Mouse (Mus musculus) hindbrain, postnatal 0 days (tissue): Measurements from ENCODE around the gene Samm50. TPM values are rescaled to one million over a fixed set of nuclear protein-coding genes. Genes with fewer than 3 reads are reported as not detected.

Source experiments
- ATAC-seq: fragments of 200-750 bp; cut with Nextera tagmentation; 2 replicates; pipeline ENCODE4 v1.8.0; 2017; ENCODE audit warnings: mild to moderate bottlenecking, moderate TSS enrichment, moderate library complexity
- DNase-seq: peaks from one replicate; pipeline ENCODE4 v3.0.0-alpha.2; 2015; ENCODE audit warnings: low spot score
- H3K27ac ChIP-seq: fragments of 300-500 bp; sonication (generic); 2 replicates; pipeline ENCODE4 v1.5.1; 2014; ENCODE audit warnings: mild to moderate bottlenecking
- H3K27me3 ChIP-seq: fragments of 300-500 bp; sonication (generic); 2 replicates; pipeline ENCODE4 v1.6.1; 2014; ENCODE audit warnings: low read length, mixed read lengths; ENCODE audit not compliant: insufficient read depth
- H3K36me3 ChIP-seq: fragments of 300-500 bp; sonication (generic); 2 replicates; pipeline ENCODE4 v1.6.1; 2014; ENCODE audit warnings: low read length, mixed read lengths; ENCODE audit not compliant: insufficient read depth
- H3K4me1 ChIP-seq: fragments of 300-500 bp; sonication (generic); 2 replicates; pipeline ENCODE4 v1.6.1; 2014; ENCODE audit warnings: antibody characterized with exemption, low read length, mixed read lengths; ENCODE audit not compliant: insufficient read depth
- H3K4me2 ChIP-seq: fragments of 300-500 bp; sonication (generic); 2 replicates; pipeline ENCODE4 v1.6.1; 2014; ENCODE audit warnings: low read depth, mild to moderate bottlenecking, low read length, moderate library complexity, mixed read lengths
- H3K4me3 ChIP-seq: fragments of 300-500 bp; sonication (generic); 2 replicates; pipeline ENCODE4 v1.5.1; 2014; ENCODE audit warnings: low read length
- H3K9ac ChIP-seq: fragments of 300-500 bp; sonication (generic); replicated peaks from 2 replicates; pipeline ENCODE4 v1.6.1; 2014; ENCODE audit warnings: mild to moderate bottlenecking, low read length, moderate library complexity, mixed read lengths
- H3K9me3 ChIP-seq: fragments of 300-500 bp; sonication (generic); 2 replicates; pipeline ENCODE4 v1.6.1; 2016; ENCODE audit warnings: low read length, mixed read lengths
- CTCF ChIP-seq: IDR thresholded peaks from 2 replicates; pipeline ENCODE4 v1.5.1; 2016; ENCODE audit warnings: antibody characterized with exemption, control low read depth, low read depth
- WGBS: fragments of 180-500 bp; shearing (Covaris S2); extraction: QIAGEN DNeasy Blood & Tissue Kit; methylation state at CpG from one replicate; pipeline ENCODE4 v1.1.7; 2014; 5-methylcytosine and 5-hydroxymethylcytosine counted together
- polyA plus RNA-seq: library from polyadenylated mRNA; unstranded; fragments of >200 nt; fragmentation: Nextera tagmentation; extraction: Ambion mirVana; gene quantifications from 2 replicates; pipeline ENCODE4 v1.2.1, GENCODE M21; 2015
- total RNA-seq: library from RNA; depleted of rRNA; stranded (reverse); fragments of >200 nt; gene quantifications from 2 replicates; pipeline ENCODE4 v1.2.3, GENCODE M21; 2014

Gene Samm50
- total and polyA plus RNA-seq, 2 experiments from 2014 or later = 28.0 to 92.3 TPM

DNA sequence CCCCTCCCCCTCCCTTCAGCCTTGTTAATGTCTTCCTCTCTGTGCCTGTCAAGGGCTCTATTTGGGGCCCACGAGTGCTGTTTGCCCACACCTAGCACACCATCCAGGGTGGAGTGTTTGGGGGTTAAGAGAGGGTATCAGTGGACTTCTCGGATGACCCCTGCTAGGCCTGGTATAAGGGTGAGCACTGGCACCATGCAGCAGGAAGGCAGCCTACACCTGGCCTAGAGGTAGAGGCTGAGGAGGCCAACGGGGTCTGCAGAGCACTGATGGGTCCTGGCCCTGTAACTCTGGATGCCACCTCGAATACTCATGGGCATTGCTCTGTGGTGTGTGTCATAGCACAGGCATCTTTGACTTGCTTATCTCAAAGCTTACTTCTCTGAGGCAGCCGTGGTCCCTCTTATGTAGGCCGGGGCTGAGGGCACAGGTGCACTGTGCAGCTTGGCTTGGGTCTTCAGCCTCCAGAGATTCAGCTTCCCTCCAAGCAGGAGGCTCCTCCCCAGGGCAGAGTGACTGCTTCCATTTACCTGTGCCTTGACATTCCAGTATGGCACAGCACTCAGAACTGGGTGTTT lies 21.2 kb downstream of the Samm50 start:
- DNase-seq (no peak), ATAC-seq (no peak)
- 87% methylated on average over 6 of the region's 6 CpGs for WGBS
- peaks cover 36% of the 10 kb centered on the region for H3K36me3 ChIP-seq
- H3K4me1 ChIP-seq = peaks cover 7% of the 10 kb centered on the region; the same call in 1 of the 2 replicates
- no peak for TF ChIP-seq CTCF
- H3K27me3 ChIP-seq = no peaks in the 10 kb centered on the region
- H3K9me3 ChIP-seq = no peaks in the 10 kb centered on the region
- H3K27ac ChIP-seq = no peak overlapping the region
- no peak overlapping the region for H3K9ac ChIP-seq
- no peak overlapping the region for H3K4me3 ChIP-seq
- H3K4me2 ChIP-seq = no peak overlapping the region

DNA sequence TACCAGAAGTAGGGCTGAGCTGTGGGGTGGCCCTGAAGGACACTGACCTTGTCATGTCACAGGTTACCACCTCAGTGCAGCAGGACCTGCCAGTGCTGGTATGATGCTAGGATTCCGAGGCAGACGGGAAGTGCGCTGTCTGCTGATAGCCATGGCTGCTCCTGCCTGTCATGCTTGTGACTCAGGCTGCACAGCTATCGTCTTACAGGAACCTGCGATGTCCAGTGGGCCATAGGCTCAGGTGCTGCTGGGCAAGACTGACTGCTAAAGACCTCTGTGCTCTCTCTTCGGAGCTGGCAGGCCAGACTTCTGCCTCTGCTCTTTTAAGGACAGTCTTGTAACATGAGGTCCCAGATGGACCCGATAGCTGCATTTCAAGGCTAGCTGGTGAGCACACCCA lies 22.4 kb downstream of the Samm50 start:
- Histone ChIP-seq H3K4me3 (no peak overlapping the region), H3K27me3 (no peaks in the 10 kb centered on the region)

DNA sequence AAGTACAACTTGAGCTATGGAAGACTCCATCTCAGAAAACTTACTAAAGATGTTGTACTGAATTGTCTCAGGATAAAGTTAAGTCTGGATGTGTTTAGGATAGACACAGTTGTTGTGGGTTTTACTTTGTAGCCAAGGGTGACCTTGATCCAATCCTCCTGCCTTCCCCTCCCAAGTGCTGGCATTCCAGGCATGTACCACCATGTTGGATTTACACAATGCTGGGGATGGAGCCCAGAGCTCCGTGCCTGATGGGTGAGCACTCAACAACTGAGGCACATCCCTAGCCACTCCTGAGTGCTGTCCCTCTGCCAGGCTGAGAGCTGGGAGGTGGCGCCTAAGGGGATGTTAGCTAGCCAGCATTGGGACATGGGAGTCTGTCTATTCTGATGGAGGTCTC lies 23.2 kb downstream of the Samm50 start:
- H3K9ac ChIP-seq = no peak overlapping the region
- no peak overlapping the region for H3K4me3 ChIP-seq
- peaks cover 12% of the 10 kb centered on the region; the same call in 1 of the 2 replicates for H3K4me1 ChIP-seq
- H3K36me3 ChIP-seq = peaks cover 22% of the 10 kb centered on the region
- H3K27ac ChIP-seq = no peak overlapping the region
- DNase-seq = no peak
- H3K4me2 ChIP-seq = no peak overlapping the region
- TF ChIP-seq CTCF = no peak
- no peaks in the 10 kb centered on the region for H3K9me3 ChIP-seq
- WGBS = 85% methylated on average over 2 of the region's 2 CpGs
- no peak for ATAC-seq
- no peaks in the 10 kb centered on the region for H3K27me3 ChIP-seq

More for the DNA sequence above, 22.4 kb downstream of the Samm50 start:
- no peak for TF ChIP-seq CTCF
- H3K36me3 ChIP-seq = peaks cover 30% of the 10 kb centered on the region
- no peak overlapping the region for H3K9ac ChIP-seq
- no peaks in the 10 kb centered on the region for H3K9me3 ChIP-seq
- H3K4me1 ChIP-seq = peaks cover 12% of the 10 kb centered on the region; the same call in 1 of the 2 replicates
- DNase-seq (no peak), ATAC-seq (no peak)
- H3K27ac ChIP-seq = no peak overlapping the region
- WGBS = 89% methylated on average over 7 of the region's 7 CpGs
- H3K4me2 ChIP-seq = no peak overlapping the region

DNA sequence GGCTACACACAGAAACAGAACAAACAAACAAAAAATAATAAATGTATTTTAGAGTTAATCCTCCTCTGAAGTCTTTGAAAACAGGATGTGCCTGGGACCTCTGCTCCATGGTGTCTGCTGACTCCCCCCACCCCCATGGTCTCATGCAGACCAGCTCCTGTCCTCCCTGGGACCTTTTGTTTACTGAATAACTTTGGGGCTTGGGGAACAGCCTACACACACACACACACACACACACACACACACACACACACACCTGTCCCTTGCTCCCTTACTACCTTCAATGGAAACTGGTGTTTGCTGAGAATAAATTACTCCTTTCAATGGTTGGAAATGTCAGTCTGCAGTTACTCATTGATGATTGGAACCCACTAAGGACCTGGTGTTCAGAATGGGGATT lies 24.0 kb downstream of the Samm50 start:
- Histone ChIP-seq H3K27me3 (no peaks in the 10 kb centered on the region), H3K4me3 (no peak overlapping the region), H3K9me3 (no peaks in the 10 kb centered on the region), H3K4me1 (peaks cover 12% of the 10 kb centered on the region; the same call in 1 of the 2 replicates), H3K27ac (0 out of 2 replicates have a peak overlapping the region, but pooled peaks have one; percentile 42), H3K9ac (no peak overlapping the region), H3K4me2 (no peak overlapping the region), H3K36me3 (peaks cover 15% of the 10 kb centered on the region)
- no peak for TF ChIP-seq CTCF
- no peak for ATAC-seq
- no peak for DNase-seq

DNA sequence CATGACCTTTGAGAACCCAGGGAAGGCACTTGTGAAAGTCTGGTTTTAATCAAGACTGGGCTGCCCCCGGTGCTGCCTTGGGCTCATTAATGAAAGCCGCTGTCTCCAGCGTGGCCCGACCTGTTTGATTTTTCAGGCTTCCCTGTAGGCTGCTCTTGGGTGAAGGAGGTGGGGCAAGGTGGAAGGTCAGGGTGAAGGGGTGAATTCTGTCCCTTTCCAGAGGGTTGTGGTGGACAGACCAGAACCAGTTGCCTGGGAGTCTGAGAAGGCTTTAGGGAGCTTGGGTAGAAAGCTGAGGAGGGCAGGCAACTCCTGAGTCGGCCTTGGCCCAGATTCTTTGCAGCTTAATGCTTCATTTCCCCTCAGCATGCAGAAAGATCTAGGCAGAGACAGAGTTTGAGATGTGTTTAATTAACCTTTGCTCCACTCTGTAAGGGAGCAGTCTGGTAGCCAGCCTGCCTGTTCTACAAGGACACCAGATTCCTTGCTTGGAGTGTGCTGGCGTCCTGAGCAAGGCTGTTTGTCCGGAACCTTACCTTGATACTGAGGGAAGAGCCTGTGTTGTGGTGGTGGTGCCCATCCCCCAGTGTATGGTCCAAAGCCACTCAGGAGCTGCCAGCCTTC lies 24.5 kb downstream of the Samm50 start:
- no peak for TF ChIP-seq CTCF
- peak overlapping the region; percentile 42; the same call in 1 of the 2 replicates for H3K27ac ChIP-seq
- 31% methylated on average over 7 of the region's 7 CpGs for WGBS

DNA sequence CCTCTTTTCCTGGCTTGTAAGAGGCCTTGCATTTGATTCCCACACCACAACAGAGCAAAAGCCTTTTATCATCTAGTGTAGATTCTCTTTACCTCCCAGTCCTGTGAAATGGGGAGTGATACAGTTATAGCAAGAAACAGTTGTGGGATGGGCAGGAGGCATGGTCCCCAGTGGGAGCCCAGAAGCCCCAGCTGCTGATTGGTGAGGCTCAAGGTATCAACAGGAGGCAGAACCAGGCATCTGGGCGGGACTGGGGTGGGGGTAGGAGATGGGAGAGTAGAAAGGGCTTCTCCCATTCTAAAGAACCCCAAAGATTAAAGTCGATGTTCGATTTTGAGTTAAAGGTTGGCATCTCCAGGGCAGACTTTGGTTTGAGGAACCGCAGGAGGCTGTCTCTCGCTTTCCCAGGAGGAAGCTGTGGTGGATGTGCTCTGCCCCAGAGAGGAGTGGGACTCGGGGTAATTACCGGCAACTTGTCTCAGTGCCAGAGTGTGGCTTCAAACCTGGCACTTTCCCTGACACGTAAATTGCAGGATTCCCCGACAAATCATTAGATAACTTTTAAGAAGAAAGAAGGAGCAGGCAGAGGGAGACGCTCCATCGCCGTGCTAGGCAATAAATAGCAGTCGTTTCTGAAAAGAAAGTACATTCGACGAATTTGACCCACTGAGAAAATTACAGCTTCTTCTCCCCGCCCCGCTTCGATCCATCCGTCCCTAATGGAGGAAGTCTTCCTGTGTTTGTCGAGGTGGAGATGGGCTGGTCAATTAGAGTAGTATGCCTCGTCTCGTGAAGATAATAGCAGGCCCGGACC lies 26.1 kb downstream of the Samm50 start:
- ATAC-seq = no peak
- H3K36me3 ChIP-seq = peaks cover 8% of the 10 kb centered on the region; the same call in 1 of the 2 replicates
- no peaks in the 10 kb centered on the region for H3K27me3 ChIP-seq
- H3K4me1 ChIP-seq = peaks cover 12% of the 10 kb centered on the region; the same call in 1 of the 2 replicates
- no peak for DNase-seq
- no peak for TF ChIP-seq CTCF
- H3K9me3 ChIP-seq = no peaks in the 10 kb centered on the region
- H3K4me2 ChIP-seq = no peak overlapping the region
- no peak overlapping the region for H3K4me3 ChIP-seq
- WGBS = 36% methylated on average over 23 of the region's 23 CpGs
- H3K9ac ChIP-seq = no peak overlapping the region
- no peak overlapping the region for H3K27ac ChIP-seq

More for the DNA sequence above, 24.5 kb downstream of the Samm50 start:
- no peaks in the 10 kb centered on the region for H3K27me3 ChIP-seq
- H3K4me3 ChIP-seq = no peak overlapping the region
- no peaks in the 10 kb centered on the region for H3K9me3 ChIP-seq
- peaks cover 12% of the 10 kb centered on the region; the same call in 1 of the 2 replicates for H3K4me1 ChIP-seq
- no peak for ATAC-seq
- H3K36me3 ChIP-seq = peaks cover 10% of the 10 kb centered on the region; the same call in 1 of the 2 replicates
- DNase-seq = peak; percentile 57
- H3K4me2 ChIP-seq = no peak overlapping the region
- H3K9ac ChIP-seq = no peak overlapping the region
